Mouse (Mus musculus): ENCODE measurements at regions not wholly inside any gene's neighbourhood (a gene's known extent, or its start where the extent isn't known, plus 50 kb on each side); places are given as distances from the start of the nearest gene placed in this dataset.
A peak's percentile ranks its signal among the peaks of the same experiment; 100 is the strongest.

- peak; percentile 5 to 72 for DNase-seq (ENCODE audit: low spot score in 2 of 2)
Measured at GRCm38 (mm10) chr3:91416137-91416536, 325.5 kb upstream of the 9130204L05Rik start.

Data from layer of hippocampus, adult 18-20 months (tissue).